Mouse (Mus musculus) central nervous system, embryonic 18 days (tissue): Measurements from ENCODE around the gene Nol7. TPM values are rescaled to one million over a fixed set of nuclear protein-coding genes. Genes with fewer than 3 reads are reported as not detected.

Experiments used
- polyA plus RNA-seq: library from polyadenylated mRNA; depleted of rRNA; stranded (reverse); fragments of >200 nt; gene quantifications from 2 replicates; pipeline ENCODE4 v1.2.3, GENCODE M21; 2012; rRNA removed

The Nol7 gene
- polyA plus RNA-seq: 128 and 147 TPM in 2 replicates

DNA sequence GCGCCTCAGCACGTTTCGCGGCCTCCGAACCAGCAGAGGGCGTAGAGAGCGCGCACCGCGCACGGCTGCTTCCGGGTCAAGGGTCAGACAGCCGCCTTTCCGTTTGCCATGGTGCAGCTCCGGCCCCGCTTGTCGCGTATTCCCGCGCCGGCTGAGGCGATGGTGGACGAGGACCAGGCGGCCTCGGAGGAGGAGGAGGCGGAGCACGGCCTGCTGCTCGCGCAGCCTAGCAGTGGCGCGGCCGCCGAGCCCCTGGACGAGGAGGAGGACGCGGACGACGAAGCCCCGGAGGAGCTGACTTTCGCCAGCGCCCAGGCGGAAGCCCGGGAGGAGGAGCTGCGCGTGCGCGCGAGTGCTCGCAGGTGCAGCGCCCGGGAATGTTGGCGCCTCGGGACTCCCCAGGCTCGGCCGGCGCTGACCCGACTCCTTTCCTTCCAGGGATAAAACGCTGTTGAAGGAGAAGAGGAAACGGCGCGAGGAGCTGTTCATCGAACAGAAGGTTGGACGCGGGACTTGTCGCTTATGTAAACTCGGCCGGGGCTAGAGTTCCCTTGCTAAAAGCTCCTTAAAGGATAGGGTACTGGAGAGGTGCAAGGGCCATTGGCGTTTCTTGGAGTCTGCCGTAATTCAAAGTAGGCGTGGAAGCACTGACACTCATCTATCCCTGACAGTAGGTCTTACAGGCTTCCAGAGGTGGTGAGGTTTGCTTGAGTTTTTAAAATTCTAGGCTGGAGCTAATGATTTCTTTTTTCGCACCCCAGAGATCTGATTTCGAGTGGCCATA, at the start of gene Nol7:
Nol7 (plus strand) TSS at position 94 of the 784 bp plus-strand sequence.

DNA sequence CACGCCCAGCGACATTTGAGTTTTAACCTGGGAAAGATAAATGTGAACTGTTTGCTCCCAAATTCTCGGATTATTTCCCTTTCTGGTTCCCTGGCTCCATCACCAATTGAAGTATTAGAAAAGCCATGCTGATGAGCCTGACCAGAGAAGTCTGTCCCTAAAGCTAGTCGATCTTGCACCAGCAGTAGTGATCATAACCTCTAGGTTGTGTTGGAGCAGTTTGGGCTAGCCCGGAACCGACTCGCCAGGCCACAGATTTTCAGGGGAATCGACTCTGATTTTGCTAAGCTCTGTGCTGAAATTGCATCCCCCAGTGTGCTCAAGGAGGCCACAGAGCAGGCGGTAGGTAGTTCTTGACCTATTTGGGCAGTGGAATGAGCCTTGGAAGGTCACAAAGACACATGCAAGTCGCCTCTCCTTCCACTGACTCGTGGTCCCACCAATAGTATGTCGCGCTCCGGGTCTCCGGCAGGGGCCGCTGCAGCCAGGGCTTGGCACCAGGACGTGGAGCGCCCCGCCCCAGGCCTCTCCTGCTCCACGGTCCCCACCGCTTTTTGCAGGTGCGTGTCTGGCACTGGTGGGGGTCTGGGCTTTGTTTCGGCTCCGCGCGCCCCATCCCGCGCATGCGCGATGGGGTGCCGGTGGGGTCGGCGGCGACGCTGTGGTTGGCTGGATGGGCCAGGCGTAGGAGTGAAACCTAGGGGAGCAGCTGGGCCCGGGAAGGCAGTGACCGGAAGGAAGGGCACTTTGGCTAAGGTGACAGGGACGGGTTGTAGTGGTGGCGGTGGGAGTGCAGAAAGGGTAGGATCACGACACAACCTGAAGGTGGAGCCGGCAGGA, 33.0 kb upstream of the Nol7 start, which contains the start of gene Sirt5:
Sirt5 (plus strand) TSS at position 512 of the 840 bp plus-strand sequence.

Other genes starting within 250 kb of the Nol7 start
- gene Tbc1d7, start 226.9 kb upstream of the Nol7 start, polyA plus RNA-seq: 42.2 and 42.5 TPM in 2 replicates
- gene Gfod1, start 94.2 kb upstream of the Nol7 start, polyA plus RNA-seq: 9.0 and 9.1 TPM in 2 replicates
- 26.7 and 27.6 TPM in 2 replicates for gene Sirt5, start 32.9 kb upstream of the Nol7 start, polyA plus RNA-seq
- gene Ranbp9, start 82.9 kb downstream of the Nol7 start, polyA plus RNA-seq: 42.8 and 43.8 TPM in 2 replicates
- 8.0 and 9.1 TPM in 2 replicates for gene Mcur1, start 161.8 kb downstream of the Nol7 start, polyA plus RNA-seq
- 31.4 and 32.2 TPM in 2 replicates for gene Rnf182, start 217.3 kb downstream of the Nol7 start, polyA plus RNA-seq